Mouse (Mus musculus): Measurements from ENCODE around the gene Wdfy3.

Wdfy3 gene

DNA sequence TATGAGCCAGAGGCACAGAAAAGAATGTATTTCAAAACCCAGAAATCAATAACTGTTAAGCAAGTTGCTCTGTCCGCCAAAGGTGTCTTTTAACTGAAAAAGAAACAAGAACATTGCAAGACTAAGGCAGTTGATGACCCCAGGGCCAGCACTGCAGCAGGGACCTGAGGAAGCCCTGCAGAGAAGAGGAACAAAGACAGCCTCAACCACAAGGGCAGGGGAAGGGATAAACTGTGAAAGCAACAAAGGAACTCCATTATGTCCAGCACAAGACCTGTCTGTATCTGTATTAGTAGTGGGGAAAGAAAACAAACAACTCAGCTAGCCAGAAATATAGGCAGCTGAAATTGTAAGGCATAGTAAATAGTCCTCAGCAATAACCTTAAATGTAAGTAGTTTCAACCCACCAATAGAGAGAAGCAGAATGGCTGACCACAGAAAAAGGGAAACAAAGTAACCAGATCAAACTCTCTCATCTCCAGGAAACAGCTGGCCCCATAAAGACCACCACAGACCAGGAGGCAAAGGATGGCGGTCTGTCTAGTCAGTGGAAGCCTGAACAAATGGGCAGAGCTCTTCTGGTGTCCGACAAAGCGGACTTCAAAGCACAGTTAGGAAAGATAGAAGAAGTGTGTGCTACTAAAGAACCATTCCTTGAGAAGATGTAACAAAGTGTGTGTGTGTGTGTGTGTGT, 283.7 kb downstream of the Wdfy3 start:
- DNase-seq (ENCODE audit: low read depth, low spot score) = no peak

DNA sequence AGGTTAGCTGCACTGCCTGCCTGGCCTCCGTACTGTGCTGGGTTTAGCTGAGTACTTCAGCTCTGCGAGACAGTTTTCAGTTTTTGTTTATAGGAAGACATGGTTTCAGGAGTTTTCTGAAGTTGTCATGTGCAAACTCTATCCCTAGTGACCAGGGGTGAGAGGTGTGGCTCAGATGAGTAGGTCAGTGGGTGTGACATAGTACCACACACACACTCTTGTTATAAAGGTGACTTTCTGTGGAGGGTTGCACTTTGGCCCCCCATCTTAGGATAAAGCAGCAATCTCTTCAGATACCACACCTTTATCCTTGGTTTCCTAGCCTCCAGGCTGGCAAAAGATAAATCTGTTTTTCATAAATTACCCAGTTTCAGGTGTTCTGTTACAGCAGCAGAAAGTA, 284.9 kb downstream of the Wdfy3 start:
- DNase-seq (ENCODE audit: low read depth, low spot score) = no peak

DNA sequence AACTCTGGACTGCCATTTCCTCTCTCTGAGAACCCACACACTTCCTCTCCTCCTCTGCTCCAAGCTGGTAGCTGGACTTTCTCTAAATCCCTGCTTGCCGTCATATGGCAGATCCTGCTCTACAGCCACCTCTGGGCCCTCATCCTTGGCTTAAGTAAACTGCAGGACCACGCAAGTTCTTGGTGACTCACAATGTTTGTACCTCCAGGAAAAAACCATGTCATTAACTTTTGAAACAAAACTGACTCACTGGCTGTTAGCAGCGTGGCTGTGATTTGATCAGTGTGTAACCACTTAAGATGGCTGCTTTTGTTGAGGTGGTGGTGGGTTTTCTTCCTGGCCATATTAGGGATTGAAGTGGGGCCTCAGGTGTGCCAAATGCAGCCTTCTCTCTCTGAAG, 285.4 kb downstream of the Wdfy3 start:
- DNase-seq (ENCODE audit: low read depth, low spot score) = no peak

Data from c-Kit-negative CD71-positive TER-119-positive erythroid progenitor cells, embryonic 14.5 days (primary cell).